Mouse (Mus musculus): ENCODE measurements at regions not wholly inside any gene's neighbourhood (a gene's known extent, or its start where the extent isn't known, plus 50 kb on each side); places are given as distances from the start of the nearest gene placed in this dataset.

GRCm38 (mm10) chr17:52448701-52449100, 153.8 kb upstream of the Kcnh8 start:
- no peak overlapping the region for H3K4me3 ChIP-seq
- no peaks in the 10 kb centered on the region for H3K27me3 ChIP-seq (replicated peaks)
- ATAC-seq (ENCODE audit: low FRiP score, low read depth): no peak
- H3K9me3 ChIP-seq: no peaks in the 10 kb centered on the region
- whole genome bisulfite sequencing: 77% methylated on average over 5 of the region's 5 CpGs
- H3K36me3 ChIP-seq: no peaks in the 10 kb centered on the region
- no peaks in the 10 kb centered on the region for H3K4me1 ChIP-seq
- H3K4me2 ChIP-seq (replicated peaks): no peak overlapping the region
- H3K27ac ChIP-seq: no peak overlapping the region
- no peak overlapping the region for H3K9ac ChIP-seq

- Histone ChIP-seq H3K27ac (no peak overlapping the region), H3K27me3 (replicated peaks) (no peaks in the 10 kb centered on the region), H3K36me3 (no peaks in the 10 kb centered on the region), H3K4me2 (replicated peaks) (no peak overlapping the region), H3K9me3 (no peaks in the 10 kb centered on the region), H3K4me1 (no peaks in the 10 kb centered on the region), H3K4me3 (no peak overlapping the region), H3K9ac (no peak overlapping the region)
- ATAC-seq (ENCODE audit: low FRiP score, low read depth): peak; percentile 49; the same call in 1 of the 2 replicates
- 57% methylated on average over 10 of the region's 10 CpGs for WGBS
Measured at GRCm38 (mm10) chr17:52459303-52459996, 143.1 kb upstream of the Kcnh8 start.

GRCm38 (mm10) chr17:52459997-52460387, 142.5 kb upstream of the Kcnh8 start:
- H3K4me1 ChIP-seq: no peaks in the 10 kb centered on the region

GRCm38 (mm10) chr17:52461264-52461663, 141.2 kb upstream of the Kcnh8 start:
- Histone ChIP-seq H3K4me2 (replicated peaks) (no peak overlapping the region), H3K36me3 (no peaks in the 10 kb centered on the region), H3K27ac (no peak overlapping the region), H3K27me3 (replicated peaks) (no peaks in the 10 kb centered on the region), H3K9me3 (no peaks in the 10 kb centered on the region), H3K4me1 (no peaks in the 10 kb centered on the region), H3K9ac (no peak overlapping the region), H3K4me3 (no peak overlapping the region)
- ATAC-seq (ENCODE audit: low FRiP score, low read depth): peak; percentile 27; the same call in 1 of the 2 replicates
- 72% methylated on average over 11 of the region's 11 CpGs for WGBS

More at GRCm38 (mm10) chr17:52459997-52460387, 142.5 kb upstream of the Kcnh8 start:
- no peaks in the 10 kb centered on the region for H3K36me3 ChIP-seq
- H3K27me3 ChIP-seq (replicated peaks): no peaks in the 10 kb centered on the region
- H3K4me2 ChIP-seq (replicated peaks): no peak overlapping the region
- H3K4me3 ChIP-seq: no peak overlapping the region
- no peak overlapping the region for H3K27ac ChIP-seq
- ATAC-seq (ENCODE audit: low FRiP score, low read depth): no peak
- no peaks in the 10 kb centered on the region for H3K9me3 ChIP-seq
- WGBS: 84% methylated on average over 5 of the region's 5 CpGs
- no peak overlapping the region for H3K9ac ChIP-seq

- no peak overlapping the region for H3K27ac ChIP-seq
- 37% methylated on average over 6 of the region's 6 CpGs for WGBS
- H3K9ac ChIP-seq: no peak overlapping the region
- H3K9me3 ChIP-seq: no peaks in the 10 kb centered on the region
- H3K4me3 ChIP-seq: no peak overlapping the region
- H3K4me1 ChIP-seq: no peaks in the 10 kb centered on the region
- no peaks in the 10 kb centered on the region for H3K36me3 ChIP-seq
- no peak overlapping the region for H3K4me2 ChIP-seq (replicated peaks)
- no peaks in the 10 kb centered on the region for H3K27me3 ChIP-seq (replicated peaks)
- peak; percentile 35; the same call in 1 of the 2 replicates for ATAC-seq (ENCODE audit: low FRiP score, low read depth)
Measured at GRCm38 (mm10) chr17:52461709-52462141, 140.8 kb upstream of the Kcnh8 start.

- no peaks in the 10 kb centered on the region for H3K36me3 ChIP-seq
- H3K9ac ChIP-seq: no peak overlapping the region
- WGBS: 82% methylated on average over 9 of the region's 9 CpGs
- no peaks in the 10 kb centered on the region for H3K9me3 ChIP-seq
- H3K27me3 ChIP-seq (replicated peaks): no peaks in the 10 kb centered on the region
- no peak overlapping the region for H3K27ac ChIP-seq
- no peak overlapping the region for H3K4me2 ChIP-seq (replicated peaks)
- H3K4me1 ChIP-seq: no peaks in the 10 kb centered on the region
- no peak overlapping the region for H3K4me3 ChIP-seq
- ATAC-seq (ENCODE audit: low FRiP score, low read depth): no peak
Measured at GRCm38 (mm10) chr17:52462361-52462760, 140.1 kb upstream of the Kcnh8 start.

- ATAC-seq (ENCODE audit: low FRiP score, low read depth): no peak
- Histone ChIP-seq H3K4me1 (no peaks in the 10 kb centered on the region), H3K27ac (no peak overlapping the region), H3K4me3 (no peak overlapping the region), H3K36me3 (no peaks in the 10 kb centered on the region), H3K9me3 (no peaks in the 10 kb centered on the region), H3K4me2 (replicated peaks) (no peak overlapping the region), H3K27me3 (replicated peaks) (no peaks in the 10 kb centered on the region), H3K9ac (no peak overlapping the region)
- WGBS: 94% methylated on average over 5 of the region's 5 CpGs
Measured at GRCm38 (mm10) chr17:52468464-52468863, 134.0 kb upstream of the Kcnh8 start.

- peak; percentile 48; the same call in 1 of the 2 replicates for ATAC-seq (ENCODE audit: low FRiP score, low read depth)
- Histone ChIP-seq H3K9me3 (no peaks in the 10 kb centered on the region), H3K4me1 (no peaks in the 10 kb centered on the region; the same call in 1 of the 2 replicates), H3K4me2 (replicated peaks) (no peak overlapping the region), H3K36me3 (no peaks in the 10 kb centered on the region), H3K27me3 (replicated peaks) (no peaks in the 10 kb centered on the region), H3K4me3 (no peak overlapping the region), H3K9ac (no peak overlapping the region), H3K27ac (no peak overlapping the region)
- WGBS: 55% methylated on average over 7 of the region's 7 CpGs
Measured at GRCm38 (mm10) chr17:52479327-52480086, 123.0 kb upstream of the Kcnh8 start.

GRCm38 (mm10) chr17:52480087-52480638, 122.3 kb upstream of the Kcnh8 start:
- H3K4me3 ChIP-seq: no peak overlapping the region
- no peaks in the 10 kb centered on the region for H3K9me3 ChIP-seq
- ATAC-seq (ENCODE audit: low FRiP score, low read depth): 0 out of 2 replicates have a peak, but pooled peaks have one; percentile 44
- H3K4me1 ChIP-seq: no peaks in the 10 kb centered on the region; the same call in 1 of the 2 replicates
- 53% methylated on average over 5 of the region's 5 CpGs for WGBS
- H3K36me3 ChIP-seq: no peaks in the 10 kb centered on the region
- no peak overlapping the region for H3K9ac ChIP-seq
- H3K4me2 ChIP-seq (replicated peaks): no peak overlapping the region
- no peak overlapping the region for H3K27ac ChIP-seq
- H3K27me3 ChIP-seq (replicated peaks): no peaks in the 10 kb centered on the region

GRCm38 (mm10) chr17:52506760-52507159, 95.7 kb upstream of the Kcnh8 start:
- H3K9me3 ChIP-seq: no peaks in the 10 kb centered on the region
- no peak for ATAC-seq (ENCODE audit: low FRiP score, low read depth)
- no peaks in the 10 kb centered on the region for H3K36me3 ChIP-seq
- H3K4me1 ChIP-seq: no peaks in the 10 kb centered on the region
- no peak overlapping the region for H3K27ac ChIP-seq
- WGBS: 87% methylated on average over 3 of the region's 3 CpGs
- H3K9ac ChIP-seq: no peak overlapping the region
- H3K4me3 ChIP-seq: no peak overlapping the region
- H3K4me2 ChIP-seq (replicated peaks): no peak overlapping the region
- H3K27me3 ChIP-seq (replicated peaks): no peaks in the 10 kb centered on the region

- no peaks in the 10 kb centered on the region for H3K4me1 ChIP-seq
- H3K4me3 ChIP-seq: no peak overlapping the region
- no peaks in the 10 kb centered on the region for H3K36me3 ChIP-seq
- no peaks in the 10 kb centered on the region for H3K27me3 ChIP-seq (replicated peaks)
- H3K9me3 ChIP-seq: no peaks in the 10 kb centered on the region
- H3K27ac ChIP-seq: no peak overlapping the region
- ATAC-seq (ENCODE audit: low FRiP score, low read depth): no peak
- H3K4me2 ChIP-seq (replicated peaks): no peak overlapping the region
- no peak overlapping the region for H3K9ac ChIP-seq
Measured at GRCm38 (mm10) chr17:52530260-52530659, 72.2 kb upstream of the Kcnh8 start.

Data from neural tube, embryonic 12.5 days (tissue).